Mouse (Mus musculus) adrenal gland, adult 2 months (tissue): ENCODE measurements around the gene Lingo4. TPM values are rescaled to one million over a fixed set of nuclear protein-coding genes. Genes with fewer than 3 reads are reported as not detected.
A peak's percentile ranks its signal among the peaks of the same experiment; 100 is the strongest.

Experiments used
- DNase-seq: peaks from one replicate; pipeline ENCODE4 v3.0.0; 2021
- long read RNA-seq: library from polyadenylated mRNA; stranded (forward); transcript quantifications from one replicate; pipeline ENCODE4 v2.0.0, GENCODE M21; 2021
- polyA plus RNA-seq: library from polyadenylated mRNA; depleted of rRNA; stranded (reverse); fragments of >200 nt; gene quantifications from 2 replicates; pipeline ENCODE4 v1.2.3, GENCODE M21; 2012; rRNA removed
- total RNA-seq, 2 experiments: library from RNA; stranded (reverse); gene quantifications; 2 replicates each; pipeline ENCODE4 v1.2.3; 2021

Gene Lingo4
- total RNA-seq (under 1 TPM; 0.26 to 0.62 TPM), polyA plus RNA-seq (0.22 and 0.37 TPM in 2 replicates)
- long read RNA-seq: 0 reads

- DNase-seq: no peak
These were observed at the start of gene Lingo4 for GRCm38 (mm10) chr3:94398217-94398616. Gene Lingo4 (plus strand): TSS chr3:94398517.

GRCm38 (mm10) chr3:94360812-94361211 lies 37.5 kb upstream of the Lingo4 start:
- peak; percentile 69 for DNase-seq

- no peak for DNase-seq
These were observed 36.2 kb upstream of the Lingo4 start, which contains the start of gene C2cd4d for GRCm38 (mm10) chr3:94362138-94362537. Gene C2cd4d (plus strand): TSS chr3:94362438.

GRCm38 (mm10) chr3:94363291-94364153 lies 34.8 kb upstream of the Lingo4 start:
- DNase-seq: peak; percentile 82

GRCm38 (mm10) chr3:94364154-94364526 lies 34.2 kb upstream of the Lingo4 start:
- DNase-seq: no peak

GRCm38 (mm10) chr3:94366761-94367160 lies 31.6 kb upstream of the Lingo4 start:
- peak; percentile 81 for DNase-seq

GRCm38 (mm10) chr3:94367511-94367910 lies 30.8 kb upstream of the Lingo4 start:
- no peak for DNase-seq

GRCm38 (mm10) chr3:94368631-94369030 lies 29.7 kb upstream of the Lingo4 start:
- no peak for DNase-seq

- DNase-seq: peak; percentile 49
These were observed 28.6 kb upstream of the Lingo4 start for GRCm38 (mm10) chr3:94369709-94370108.

- peak; percentile 95 for DNase-seq
These were observed 26.7 kb upstream of the Lingo4 start for GRCm38 (mm10) chr3:94371637-94372036.

- DNase-seq: no peak
These were observed 26.3 kb upstream of the Lingo4 start for GRCm38 (mm10) chr3:94372038-94372437.

GRCm38 (mm10) chr3:94372641-94373040 lies 25.7 kb upstream of the Lingo4 start, which contains the start of gene Rorc:
Gene Rorc (plus strand): TSS chr3:94372794.
- DNase-seq: peak; percentile 78

GRCm38 (mm10) chr3:94373090-94373489 lies 25.2 kb upstream of the Lingo4 start:
- DNase-seq: no peak

GRCm38 (mm10) chr3:94373597-94374011 lies 24.7 kb upstream of the Lingo4 start:
- DNase-seq: peak; percentile 61

GRCm38 (mm10) chr3:94374636-94375035 lies 23.7 kb upstream of the Lingo4 start:
- no peak for DNase-seq

GRCm38 (mm10) chr3:94375146-94375545 lies 23.2 kb upstream of the Lingo4 start:
- peak; percentile 55 for DNase-seq

- no peak for DNase-seq
These were observed 22.5 kb upstream of the Lingo4 start for GRCm38 (mm10) chr3:94375861-94376260.

GRCm38 (mm10) chr3:94377028-94377923 lies 21.0 kb upstream of the Lingo4 start:
- DNase-seq: no peak

GRCm38 (mm10) chr3:94379831-94380510 lies 18.3 kb upstream of the Lingo4 start:
- no peak for DNase-seq

- DNase-seq: no peak
These were observed 16.0 kb upstream of the Lingo4 start for GRCm38 (mm10) chr3:94382308-94382707.

GRCm38 (mm10) chr3:94383476-94383875 lies 14.8 kb upstream of the Lingo4 start:
- peak; percentile 27 for DNase-seq

- DNase-seq: no peak
These were observed 11.6 kb upstream of the Lingo4 start for GRCm38 (mm10) chr3:94386671-94387070.
